Mouse (Mus musculus): ENCODE measurements at regions not wholly inside any gene's neighbourhood (a gene's known extent, or its start where the extent isn't known, plus 50 kb on each side); places are given as distances from the start of the nearest gene placed in this dataset.

DNA sequence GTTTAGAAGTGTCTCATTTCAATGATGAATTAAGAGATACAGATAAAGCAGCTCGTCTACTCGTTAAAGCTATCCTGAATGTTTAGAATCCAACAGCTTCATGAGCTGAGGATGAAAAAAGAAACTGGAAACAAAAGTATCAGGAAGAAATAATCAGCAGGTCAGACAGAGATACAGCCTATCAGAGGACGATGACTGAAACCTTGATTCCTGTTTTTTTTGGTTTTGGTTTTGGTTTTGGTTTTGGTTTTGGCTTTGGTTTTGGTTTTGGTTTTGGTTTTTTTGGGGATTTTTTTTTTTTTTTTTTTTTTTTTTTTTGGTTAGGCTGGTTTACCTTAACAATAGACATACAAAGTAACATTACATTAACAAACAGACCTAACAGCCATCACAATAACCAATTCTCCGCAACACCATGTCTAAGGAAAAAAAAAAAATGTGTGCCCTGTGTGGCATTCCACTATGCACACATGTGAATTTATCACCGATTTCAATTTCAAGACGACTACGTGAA lies 66.9 kb upstream of the Pdha2 start:
- DNase-seq: no peak

DNA sequence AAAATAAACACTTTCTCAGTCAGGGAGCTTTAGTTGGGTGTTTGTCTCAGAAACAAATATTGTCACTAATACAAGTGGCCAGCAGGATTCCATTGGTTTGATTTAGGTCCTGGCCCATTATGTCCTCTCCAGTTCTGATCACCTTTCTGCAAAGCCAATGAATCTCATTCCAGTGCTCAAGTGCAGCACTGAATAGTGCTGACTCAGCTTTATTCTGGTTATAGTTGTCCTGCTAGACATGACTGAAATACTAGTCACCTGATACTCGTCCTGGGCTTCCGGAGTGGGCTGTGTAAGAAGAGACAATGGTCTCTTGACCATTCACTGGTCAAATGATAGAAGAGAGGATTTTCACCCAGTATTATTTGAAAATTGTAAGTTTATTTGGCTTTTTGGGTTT lies 81.6 kb upstream of the Pdha2 start:
- no peak for DNase-seq

DNA sequence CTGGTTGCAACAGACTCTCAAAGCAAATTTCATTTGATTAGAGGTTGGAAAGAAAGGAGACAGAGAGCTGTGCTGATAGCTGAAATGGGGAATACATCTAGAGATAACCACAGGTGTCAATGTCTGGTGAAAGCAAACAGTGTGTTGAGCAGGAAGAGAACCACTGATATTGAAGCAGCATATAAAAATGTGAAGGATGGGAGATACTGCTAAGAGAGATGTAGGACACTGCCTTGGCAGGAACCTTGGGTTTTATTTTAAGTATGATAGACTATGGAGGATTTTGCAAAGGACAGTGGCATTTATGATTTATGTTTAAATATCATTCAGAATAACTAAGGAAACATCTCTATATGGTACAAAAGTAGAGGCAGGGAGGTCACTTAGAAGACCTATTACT lies 84.7 kb upstream of the Pdha2 start:
- no peak for DNase-seq

DNA sequence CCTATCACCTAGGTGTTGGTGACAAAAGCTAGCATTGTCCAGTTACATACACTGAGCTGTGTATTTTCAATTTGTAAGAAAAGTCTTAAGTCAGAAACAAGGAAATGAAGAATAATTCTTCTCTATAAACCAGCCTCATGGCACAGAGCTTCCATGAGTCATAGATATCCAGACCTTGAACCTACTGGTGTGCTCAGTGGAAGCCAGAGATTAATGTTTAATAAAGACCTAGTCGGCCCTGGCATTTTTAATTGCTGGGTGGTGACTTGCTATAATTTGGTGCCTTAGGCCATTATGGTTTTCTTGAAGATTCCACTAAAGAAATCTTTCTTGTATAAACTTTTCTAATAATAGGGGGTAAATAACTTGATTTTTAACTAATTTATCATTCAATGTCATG lies 87.6 kb upstream of the Pdha2 start:
- no peak for DNase-seq

DNA sequence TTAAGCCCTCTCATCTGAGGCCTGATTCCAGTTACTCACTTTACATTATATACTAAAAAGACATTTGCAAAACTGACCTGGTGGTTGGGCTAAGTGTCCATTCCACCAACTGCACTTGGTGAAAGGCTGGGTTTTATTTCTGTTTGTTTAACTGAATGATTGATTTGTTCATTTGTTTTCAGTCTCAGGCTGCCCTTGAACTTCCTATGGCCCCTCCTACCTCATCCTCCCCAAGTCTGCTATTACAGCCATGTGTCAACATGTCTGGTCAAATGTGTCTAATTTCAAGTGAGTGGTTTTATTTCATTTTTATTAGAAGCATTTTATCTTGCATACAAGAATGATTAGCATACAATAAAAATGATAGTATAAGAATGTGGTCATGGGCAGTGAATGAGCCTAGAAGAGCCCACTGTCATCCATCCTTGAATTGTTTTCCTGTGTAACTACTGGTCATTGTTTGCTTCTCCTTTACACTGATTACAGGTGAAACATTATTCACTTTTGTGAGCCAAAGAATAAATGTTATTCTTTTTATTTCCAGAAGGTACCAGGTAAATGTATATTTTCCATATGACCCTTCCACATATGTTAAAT lies 121.5 kb upstream of the Pdha2 start:
- no peak for DNase-seq

DNA sequence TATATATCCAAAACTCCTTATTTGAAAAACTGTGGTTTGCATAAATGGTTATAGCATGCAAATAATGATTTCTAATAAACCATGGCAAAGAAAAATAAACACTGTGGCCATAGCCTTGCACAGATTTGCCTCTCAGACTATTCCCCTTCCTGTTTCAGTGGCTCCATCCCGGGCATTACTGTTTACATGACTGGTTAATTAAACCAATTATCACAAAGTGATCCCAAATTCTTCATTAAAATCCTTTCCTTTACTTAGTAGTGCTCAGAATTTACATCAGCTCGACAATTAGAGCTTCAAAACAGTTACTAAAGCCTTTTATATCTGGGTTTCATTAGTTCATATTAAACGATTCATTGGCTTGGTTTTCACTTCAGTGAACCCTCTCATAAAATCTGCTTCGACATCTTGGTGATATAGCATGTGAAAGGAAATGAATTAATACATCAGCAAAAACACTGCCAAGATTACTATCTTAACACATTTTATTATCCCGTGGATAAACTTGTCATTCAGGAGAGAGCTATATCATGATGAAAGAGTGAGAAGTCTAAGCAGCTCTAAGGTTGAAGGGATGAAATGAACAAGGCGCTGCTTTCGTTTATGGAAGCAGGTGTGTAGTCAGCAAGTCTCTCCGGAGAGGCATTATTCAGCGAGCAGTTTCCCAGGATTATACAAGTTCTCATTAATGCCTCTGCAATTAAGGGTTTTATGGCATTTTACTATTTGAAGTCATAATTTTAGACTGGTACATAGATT lies 126.2 kb upstream of the Pdha2 start:
- no peak for DNase-seq

DNA sequence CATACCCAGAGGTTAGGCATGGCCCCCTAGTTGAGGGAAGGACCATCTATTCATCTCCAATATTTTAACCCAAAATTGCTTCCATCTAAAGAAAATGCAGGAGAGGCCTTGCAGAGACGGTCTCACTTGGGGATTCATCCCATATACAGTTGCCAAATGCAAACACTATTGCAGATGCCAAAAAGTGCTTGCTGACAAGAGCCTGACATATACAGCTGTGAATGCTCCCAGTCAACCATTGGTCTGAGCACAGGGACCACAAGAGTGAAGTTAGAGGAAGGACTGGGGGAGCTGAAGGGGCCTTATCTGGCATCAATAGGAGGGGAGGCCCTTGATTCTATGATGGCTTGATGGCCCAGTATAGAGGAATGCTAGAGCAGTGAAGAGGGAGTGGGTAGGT lies 111.1 kb upstream of the Unc5c start:
- DNase-seq: no peak

DNA sequence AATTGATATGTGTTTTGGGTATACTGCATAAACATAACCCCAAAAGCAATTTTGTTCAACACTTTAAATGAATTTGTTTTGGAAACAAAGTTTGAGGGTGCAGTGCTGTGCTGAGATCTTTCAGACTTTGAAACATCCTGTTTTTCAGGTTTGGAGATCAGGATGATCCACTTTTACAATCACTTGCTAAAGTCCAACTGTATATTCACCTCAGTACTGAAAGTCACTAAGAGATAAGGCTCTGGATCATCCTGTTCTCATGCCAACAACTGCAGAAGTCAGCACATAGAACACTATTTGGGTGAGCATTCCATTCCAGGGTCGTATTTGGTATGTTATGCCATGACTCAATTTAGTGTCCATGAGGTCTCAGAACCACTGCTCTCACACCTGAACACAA lies 72.0 kb upstream of the Unc5c start:
- no peak for DNase-seq

DNA sequence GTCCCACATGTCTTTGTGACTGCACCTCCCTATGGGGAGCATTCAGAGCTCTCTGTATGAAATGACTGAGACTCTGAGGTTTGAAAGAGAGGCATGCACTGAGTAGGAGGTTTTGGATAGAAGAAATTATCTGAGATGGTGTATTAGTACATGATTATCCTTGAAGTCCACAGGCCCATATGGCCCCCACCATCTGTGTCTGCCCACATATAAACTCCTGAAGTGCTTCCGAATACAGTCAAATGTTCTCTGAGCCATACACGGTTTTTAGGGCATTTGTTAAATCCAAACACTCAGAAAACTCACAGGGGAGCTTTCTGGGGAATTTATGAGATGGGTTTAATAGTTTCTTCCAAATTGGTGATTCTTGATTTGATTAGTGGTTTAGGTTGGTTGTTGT lies 66.8 kb upstream of the Unc5c start:
- DNase-seq: peak; percentile 14

Measured in right cerebral cortex, postnatal 25 days (tissue).